Mouse (Mus musculus) spleen, postnatal 10 days (tissue): ENCODE data around the gene Plcxd2.
A peak's percentile ranks its signal among the peaks of the same experiment; 100 is the strongest.

Experiments used
- DNase-seq, 2 experiments: peaks; one replicate each; pipeline ENCODE4 v3.0.0; 2021 to 2022; ENCODE audit warnings: low spot score in 2 of 2

Plcxd2 gene

DNA sequence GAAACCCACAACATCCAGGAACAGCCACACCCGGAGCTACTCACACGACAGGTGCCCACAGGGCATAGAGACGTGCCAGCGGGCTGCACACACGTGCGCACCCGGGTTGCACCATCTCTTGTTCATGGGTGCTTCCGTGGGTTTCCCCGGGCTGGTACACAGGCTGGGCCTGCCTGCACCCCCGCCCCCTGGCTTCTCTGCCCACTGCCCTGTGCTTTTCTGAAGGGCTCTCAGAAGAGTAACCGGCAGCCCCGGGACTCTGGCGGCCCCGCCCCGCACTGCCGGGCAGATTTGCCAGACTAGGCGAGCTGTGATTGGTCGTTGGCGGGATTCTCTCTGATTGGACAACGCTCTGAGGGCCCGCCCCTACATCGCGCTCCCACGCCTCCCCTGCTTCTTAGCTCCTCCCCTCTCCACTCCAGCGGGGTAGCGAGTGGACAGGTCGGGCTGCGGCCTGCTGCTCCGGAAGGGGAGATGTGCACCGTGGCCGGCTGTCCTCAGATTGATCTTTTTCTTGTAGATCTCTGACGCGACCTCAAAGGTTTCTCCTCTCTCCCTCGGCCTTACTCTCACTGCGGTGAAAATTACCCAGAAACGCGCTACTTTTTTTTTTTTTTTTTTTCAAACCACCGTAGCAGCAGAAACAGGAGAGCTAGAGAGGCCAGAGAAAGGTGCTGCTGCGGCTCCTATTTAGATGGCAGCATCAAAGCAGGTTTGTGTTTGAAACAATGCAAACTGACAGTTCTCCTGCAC is at the start of gene Plcxd2:
TSS of gene Plcxd2 (minus strand) at position 66 of the 753 bp plus-strand sequence.
- peak; percentile 68 to 88 for DNase-seq

DNA sequence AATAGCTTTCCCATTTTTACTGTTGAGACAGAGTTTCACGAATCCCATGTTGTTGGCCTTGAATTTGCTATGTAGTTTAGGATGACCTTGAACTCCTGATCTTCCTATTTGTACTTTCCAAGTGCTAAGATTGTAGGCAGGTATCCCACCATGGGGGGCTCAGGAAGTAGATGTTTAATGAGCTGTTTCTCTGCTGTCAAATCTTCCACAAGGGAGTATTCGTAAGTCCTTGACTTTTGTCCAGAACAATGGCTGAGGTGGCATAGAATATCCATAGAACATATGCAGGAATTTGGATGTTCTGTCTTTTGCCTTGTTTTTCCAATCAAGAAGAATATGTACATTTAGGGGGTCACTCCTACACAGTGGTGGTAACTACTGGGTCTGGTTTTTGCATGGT is 36.9 kb upstream of the Plcxd2 start:
- DNase-seq, result no peak

DNA sequence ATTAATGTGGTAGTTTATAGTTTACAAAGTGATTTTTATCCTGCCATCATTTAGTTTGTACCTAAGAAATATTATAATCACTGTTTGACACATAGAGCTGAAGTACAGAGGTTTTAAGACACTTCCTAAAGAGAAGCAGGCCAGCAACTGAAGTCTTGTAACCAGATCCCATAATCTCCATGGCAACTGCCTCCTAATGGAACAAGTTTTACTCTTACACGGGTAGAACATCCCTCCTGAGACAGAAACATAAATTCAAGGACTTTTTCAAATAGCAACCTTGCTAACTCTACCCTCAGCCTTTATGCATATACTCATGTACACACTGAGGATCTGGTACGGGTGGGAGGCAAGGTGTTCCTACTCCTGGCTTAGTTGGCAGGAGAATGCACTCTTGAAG is 26.2 kb upstream of the Plcxd2 start:
- DNase-seq, result no peak

DNA sequence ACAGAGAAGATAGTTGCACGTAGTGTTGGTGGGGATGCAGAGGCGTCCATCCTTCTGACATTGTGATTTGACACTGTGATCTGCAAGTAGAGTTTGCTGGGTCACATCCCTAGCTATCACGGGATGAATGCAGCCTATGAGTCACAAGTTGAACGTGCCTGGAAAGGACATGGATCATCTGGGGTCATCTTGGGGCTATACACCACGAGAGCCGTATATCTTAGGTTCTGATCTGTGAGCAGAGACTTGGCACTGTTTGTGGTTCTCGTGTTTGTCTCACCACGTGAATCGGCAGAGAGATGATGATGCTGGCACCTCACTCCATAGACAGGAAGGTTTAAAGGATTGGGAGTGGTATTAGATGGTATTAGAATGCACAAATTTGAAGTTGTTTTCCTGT is 23.9 kb upstream of the Plcxd2 start:
- no peak for DNase-seq

DNA sequence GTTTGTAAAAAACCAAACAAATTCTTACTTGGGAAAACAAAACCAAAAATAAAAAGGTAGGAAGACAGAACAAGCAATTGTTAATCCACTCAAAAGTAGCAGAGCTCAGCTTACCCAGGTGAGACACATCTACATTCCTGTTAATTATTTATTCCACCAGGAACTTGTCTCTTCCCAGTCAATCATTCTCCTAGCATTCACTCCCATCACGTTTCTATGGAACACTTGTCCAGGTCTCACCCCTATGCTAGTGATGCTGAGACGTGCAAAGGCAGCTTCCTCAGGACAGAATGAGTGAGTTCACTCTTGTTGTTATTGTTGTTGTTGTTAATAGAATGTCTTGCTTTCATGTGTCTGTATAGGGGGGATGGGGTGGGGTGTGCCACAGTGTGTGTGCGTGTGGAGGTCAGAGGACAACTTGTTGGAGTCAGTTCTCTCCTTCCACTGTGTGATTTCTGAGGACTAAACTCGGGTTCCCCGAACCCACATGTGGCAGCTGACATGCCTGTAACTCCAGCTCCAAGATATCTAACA is 13.0 kb upstream of the Plcxd2 start:
- DNase-seq, result no peak

DNA sequence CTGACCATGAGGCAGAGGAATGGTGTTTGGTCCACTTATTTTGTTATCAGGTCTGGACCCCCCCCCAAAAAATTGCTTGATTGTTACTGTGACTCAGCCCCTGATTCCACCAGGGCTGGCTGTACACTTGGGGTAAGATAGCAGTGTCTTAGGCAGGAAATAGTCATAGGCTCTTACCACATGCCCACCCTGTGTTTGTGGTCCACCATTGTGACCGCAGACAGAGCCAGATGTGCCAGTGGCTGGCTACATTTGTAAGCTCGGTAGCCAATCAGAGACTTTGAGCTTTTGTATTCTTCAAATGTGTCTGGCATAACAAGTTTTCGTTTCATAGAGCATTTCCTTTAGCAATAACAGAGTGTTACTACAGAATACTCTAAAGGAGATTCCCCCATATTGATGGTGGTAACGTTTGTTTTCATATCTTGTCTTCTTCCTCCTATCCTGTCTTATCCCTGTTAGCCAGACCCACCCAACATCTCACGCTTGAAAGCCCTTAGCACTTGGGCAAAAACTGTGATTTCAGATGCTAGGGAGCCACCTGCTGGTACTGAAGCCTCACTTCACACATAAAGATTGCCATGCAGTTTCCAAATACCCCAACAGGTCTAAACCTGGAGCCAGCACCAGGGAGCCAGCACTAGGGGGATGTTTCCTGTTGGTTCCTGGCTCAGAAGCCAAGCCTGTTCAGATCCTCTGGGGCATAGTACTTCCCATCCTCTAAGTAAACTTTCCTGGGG is 12.3 kb upstream of the Plcxd2 start:
- DNase-seq, result peak in 1 of 2 experiments; percentile 38

DNA sequence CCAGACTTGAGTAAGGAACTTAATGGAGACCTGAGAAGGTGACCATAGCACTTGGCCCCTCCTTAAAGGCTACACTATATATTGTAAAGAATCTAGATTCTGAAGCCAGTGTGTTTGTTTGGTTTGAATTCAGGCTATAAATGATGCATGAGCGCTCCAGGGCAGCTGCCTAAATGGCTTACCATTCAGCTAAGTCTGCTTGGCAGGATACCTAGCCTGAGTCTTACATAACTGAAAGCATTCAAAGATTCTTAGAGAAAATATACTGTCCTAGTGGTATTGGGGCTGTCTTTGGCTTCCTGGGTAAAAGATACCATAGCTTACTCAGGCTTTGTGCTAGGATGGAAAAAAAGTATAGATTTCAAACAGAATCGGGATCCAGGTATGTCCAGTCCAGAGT is 11.3 kb upstream of the Plcxd2 start:
- no peak for DNase-seq

DNA sequence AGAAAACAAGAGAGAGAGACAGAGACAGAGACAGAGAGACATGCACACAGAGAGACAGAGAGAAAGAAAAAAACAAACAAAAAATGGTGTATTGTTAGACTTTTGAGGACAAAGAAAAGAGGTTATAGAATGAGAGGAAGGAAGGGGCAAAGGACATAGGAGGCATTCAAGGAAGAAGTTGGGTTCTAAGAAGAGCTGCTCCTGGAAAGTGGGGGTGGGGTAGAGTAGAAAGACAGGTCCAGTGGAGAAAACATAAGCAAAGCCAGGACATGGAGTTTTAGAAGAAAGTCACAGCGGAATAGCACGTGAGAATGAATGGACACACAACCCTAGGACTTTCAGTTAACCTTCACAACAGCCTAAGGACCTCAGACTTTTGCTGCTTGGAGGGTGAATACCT is 10.4 kb upstream of the Plcxd2 start:
- DNase-seq, result no peak

DNA sequence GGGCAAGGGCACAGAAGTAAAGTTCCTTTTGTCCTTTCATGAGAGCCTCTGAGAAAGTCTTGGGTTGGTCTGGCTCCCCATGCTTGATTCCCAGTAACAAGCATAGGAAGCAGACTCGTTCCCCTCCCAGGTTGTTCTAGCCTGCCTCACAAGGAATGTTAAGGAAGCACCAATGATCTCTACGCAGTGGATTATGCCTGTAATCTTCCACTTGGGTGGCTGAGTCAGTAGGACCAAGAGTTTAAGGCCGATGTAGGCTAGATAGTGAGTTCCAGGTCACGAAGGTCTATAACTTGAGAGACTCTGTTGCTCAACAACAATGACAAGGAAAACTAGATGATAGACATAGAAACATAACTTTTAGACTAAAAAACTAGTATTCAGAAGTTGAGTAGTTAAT is 9.8 kb upstream of the Plcxd2 start:
- no peak for DNase-seq

DNA sequence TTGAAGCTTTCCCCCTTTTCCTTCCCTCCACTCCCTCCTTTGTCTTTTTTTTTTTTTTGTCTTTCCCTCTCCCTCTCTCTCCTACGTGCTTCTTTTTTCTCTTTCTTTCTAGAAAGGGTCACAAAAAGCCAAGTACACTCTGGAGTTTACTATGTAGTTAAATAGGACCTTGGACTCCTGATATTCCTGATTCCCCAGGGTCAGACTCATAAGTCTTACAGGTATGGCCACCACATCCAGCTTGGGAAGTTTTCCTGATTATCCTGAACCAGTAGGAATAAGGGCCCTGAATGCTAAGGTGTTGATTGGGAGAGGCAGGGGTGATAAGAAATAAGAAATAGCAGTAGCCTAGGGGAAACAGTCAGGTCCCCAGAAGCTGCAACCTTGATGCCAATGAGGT is 9.3 kb upstream of the Plcxd2 start:
- DNase-seq, result no peak

DNA sequence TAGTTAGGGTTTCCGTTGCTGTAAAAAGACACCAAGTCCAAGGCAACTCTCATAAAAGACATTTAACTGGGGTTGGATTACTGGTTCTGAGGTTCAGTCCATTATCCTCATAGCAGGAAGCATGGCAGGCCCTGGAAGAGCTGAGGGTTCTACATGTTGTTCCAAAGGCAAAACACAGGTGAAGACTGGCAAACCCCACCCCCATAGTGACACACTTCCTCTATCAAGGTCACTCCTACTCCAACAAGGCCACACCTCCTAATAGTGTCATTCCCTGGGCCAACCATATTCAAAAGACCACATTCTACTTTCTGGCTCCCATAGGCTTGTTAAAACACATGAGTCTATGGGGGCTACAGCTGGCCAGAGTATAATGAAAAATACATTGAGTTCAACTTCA is 1.7 kb upstream of the Plcxd2 start:
- DNase-seq, result no peak

DNA sequence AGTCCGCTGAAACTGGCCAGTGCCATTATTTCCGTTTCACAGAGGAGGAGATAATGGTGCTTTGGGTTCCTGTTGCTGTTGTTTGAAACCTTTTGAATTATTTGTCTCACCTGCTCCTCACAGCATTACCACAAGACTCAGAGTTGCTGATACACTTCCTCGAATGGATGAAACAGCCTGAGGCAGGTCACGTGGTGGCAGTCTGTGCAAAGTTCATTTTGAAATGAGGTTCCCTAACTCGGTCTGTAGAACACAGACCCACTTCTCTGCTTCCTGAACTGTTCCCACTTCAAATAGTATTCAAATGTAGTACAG is 845 bp upstream of the Plcxd2 start:
- peak in 1 of 2 experiments; percentile 51 for DNase-seq

DNA sequence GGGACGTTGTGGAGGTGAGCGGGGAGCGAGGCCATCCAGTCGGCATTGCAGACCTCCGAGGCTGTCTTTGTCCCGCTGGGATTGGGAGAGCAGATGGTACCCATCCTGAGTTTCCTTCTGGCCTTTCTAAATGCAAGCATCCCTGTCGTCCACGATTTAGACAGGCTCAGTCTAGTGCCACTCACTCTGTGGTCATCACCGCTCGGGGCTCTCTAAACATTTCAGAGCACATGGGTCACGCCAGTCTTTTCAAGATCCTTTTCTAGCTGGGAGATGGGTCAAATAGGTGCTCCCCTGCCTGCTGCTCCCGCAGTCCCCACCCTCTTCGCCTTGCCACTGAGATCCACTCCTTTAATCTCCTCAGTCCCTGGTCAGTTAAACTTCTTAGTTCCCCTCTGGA is 301 bp downstream of the Plcxd2 start:
- no peak for DNase-seq

DNA sequence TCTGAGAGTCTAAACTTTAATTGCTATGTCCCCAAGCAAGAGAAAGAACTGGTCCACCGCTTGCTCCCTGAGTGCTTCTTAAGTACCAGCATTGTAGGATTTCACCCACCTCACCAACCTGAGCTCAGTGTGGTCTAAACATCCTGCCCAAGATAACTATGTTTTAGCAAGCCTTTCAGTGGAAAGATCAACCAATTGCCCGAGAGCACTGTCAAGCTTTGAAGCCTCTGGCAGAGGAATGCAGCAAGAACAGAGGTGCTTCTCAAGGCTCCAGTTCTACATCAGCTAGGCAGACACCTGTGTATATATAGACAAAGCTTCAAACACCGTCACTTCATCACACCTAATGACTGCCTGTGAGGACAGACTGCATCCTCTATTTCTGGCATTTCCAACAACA is 1.3 kb downstream of the Plcxd2 start:
- DNase-seq, result no peak

DNA sequence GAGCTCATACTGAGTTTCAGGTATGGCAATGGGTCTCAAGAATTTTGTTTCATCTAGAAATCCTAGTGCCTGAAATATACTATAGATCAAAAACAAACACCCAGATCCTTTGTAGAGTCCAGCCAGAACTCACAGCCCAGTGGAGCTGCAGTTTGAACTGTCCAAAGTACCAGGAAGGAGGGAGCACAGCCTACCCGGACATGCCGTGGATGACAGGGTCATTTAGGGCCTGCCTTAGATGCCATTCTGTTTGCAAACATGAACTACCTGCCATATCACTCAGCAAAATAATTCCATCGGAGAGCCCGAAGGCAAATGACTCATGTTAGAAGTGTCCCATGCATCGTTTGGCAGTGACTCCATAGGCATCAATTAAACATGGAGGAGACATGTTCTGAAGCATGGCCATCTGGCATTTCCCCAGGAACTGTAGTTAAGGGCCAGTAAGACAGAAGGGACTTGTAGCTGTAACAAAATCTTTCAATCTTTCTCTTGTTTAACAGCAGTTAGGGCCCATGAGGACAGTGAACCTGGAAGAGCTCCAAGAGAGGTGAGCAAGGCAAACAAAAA is 1.9 kb downstream of the Plcxd2 start:
- no peak for DNase-seq

DNA sequence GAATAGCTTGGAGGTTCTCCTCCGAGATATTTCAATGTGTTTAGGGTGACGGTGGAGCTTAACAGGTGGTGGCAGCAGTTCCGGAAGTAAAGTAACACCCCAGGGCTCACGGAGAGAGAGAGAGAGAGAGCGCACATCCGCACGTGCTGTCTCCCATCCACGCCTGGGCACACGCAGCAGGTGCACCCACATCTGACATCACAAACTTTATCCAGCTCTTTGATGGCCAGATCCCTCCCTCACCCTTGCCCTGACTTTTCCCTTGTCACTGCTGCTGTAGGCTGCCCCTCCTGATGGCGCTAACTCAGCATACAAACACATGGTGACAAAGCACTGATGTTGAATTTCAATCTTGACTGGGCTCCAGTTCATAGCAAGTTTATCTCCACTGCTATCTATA is 3.8 kb downstream of the Plcxd2 start:
- DNase-seq, result no peak

DNA sequence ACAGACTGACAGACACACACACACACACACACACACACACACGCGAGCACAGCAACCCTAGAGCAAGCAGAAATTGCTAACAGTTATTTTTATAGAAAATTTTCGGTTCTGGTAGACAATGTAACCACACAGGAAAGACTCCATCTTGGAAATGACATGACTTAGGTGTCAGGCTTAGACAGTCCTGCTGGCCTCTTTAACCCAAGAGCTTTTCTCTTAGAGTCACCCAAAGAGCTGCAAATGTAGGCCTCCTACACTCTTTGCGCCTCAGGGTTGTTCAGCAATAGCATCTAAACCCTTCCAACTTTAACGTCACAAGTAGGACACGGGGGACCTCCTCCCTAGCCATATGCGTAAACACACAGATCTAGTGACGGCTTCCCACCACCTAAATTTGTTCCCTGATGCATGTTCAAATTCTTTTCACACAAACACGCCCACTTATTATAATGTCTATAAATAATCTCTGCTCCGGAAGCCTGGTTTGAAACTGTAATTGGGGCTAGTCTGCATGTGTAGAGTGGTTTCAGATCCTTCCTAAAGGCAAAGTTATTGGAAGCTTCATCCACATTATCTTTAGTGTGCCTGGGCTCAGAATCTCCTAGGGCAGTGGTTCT is 8.4 kb downstream of the Plcxd2 start:
- DNase-seq, result no peak

DNA sequence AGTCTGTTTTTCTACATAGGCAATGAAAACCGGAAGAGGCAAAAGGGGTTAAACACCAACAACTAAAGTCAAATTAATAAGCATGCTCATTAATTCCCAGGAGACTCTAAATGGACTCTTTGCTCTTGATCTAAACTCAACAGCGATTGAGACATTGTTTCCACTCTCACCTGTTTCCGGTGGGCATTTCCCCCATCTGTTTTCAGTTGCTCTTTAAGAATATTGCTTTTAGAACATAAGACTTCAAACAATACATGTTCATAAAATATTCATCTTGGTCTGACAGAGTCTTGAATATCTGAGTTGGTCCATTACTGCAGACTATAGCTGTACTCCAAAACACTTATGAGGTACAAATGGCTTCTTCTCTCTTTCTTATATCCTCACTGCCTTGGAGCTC is 9.0 kb downstream of the Plcxd2 start:
- no peak for DNase-seq

DNA sequence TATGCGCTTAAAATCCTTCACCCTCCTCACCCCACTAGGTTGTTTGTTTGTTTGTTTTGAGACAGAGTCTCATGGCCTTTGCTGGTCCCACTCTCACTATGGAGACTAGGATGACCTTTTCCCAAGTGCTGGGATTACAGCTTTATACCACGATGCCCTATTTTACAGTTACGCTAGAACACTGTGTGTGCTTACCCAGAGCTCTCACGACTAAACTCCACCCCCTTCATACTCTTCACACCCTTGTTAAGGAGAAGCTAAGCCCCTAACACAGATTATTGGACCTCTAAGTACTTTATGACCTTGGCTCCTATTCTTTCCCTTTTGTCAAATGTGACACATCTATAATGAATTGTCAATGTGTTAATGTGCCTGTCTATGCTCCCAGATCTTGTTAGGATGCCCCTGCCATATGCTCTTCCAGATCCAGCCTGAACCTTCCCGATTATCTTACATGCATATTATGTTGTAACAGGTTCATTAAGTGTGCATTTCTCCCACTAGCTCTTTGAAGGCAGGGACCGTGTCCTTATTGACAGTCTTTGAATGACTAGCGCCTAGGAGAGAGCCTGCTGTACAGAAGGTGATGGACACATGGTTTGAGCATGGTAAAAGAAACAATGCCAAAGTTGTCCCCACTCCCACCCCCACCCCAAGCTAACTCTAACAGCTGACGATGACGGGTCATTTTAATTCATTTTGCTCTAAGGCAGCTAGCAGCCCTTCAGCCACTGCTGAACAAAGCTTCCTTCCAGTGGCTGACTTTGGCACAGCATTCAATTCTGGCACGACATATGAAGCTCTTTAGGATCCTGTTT is 10.4 kb downstream of the Plcxd2 start:
- DNase-seq, result no peak

DNA sequence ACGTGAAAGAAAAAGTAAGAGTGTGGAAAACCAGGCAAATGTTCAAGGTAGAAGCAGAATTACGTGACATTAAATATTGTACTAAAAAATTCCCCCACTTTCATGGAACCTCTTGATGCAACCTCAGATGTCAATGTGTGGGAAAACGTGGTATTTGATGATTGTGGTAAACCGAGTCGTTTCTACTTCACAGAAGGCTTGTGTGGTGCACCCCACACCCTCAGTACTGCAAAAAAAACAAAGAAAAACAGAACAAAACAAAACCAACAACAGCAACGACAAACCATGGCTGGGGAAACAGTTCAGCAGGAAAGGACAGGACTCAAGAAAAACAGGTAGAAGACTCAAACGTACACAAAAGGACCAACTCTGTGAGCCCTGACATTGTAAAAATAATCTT is 11.8 kb downstream of the Plcxd2 start:
- DNase-seq, result no peak

DNA sequence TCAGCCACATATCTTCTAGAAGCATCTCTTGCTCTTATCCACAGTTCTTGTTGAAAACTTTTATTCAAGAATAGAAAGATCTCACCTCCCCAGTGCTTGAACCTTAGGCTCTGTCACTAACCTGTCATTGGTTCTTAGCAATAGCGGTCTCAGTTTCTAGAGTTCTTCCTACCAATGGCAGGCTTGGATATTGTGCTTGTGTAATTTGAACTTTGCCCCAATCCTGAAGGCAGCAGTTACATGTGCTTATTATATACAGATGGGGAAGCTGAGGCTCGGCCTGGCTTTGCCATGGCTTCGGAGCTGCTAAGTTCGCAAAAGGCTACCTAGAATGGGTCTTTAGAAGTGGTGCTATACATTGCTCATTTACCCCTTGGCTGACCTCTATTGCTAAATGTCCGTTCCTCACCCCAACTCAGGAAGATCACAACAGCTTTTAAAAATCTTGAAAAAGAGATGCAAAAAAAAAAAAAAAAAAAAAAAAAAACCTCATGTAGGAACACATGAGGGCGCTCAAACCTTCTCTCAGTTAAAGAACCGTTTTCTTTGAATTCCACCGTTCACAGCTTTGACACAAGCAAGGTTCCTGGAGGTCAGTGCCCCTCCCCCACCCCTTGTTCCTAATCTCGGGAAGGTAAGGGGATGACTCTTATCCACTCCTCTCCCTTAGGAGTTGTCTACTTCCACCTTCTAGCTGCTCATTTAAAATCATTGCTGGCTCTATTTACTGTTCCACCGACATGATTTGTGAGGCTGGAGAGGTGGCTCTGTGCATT is 18.9 kb downstream of the Plcxd2 start:
- DNase-seq, result no peak
